Mouse (Mus musculus): ENCODE measurements at regions not wholly inside any gene's neighbourhood (a gene's known extent, or its start where the extent isn't known, plus 50 kb on each side); places are given as distances from the start of the nearest gene placed in this dataset.

- H3K36me3 ChIP-seq (ENCODE audit: insufficient read depth) = no peaks in the 10 kb centered on the region
- no peak for TF ChIP-seq CTCF (IDR thresholded peaks at IDR 0.05; ENCODE audit: low read depth)
- H3K4me1 ChIP-seq (ENCODE audit: insufficient read depth) = no peaks in the 10 kb centered on the region
- H3K4me3 ChIP-seq (ENCODE audit: low read depth, low read length) = no peak overlapping the region
- no peak overlapping the region for H3K27ac ChIP-seq (ENCODE audit: low read depth, low read length)
- H3K9me3 ChIP-seq (ENCODE audit: low read length) = no peaks in the 10 kb centered on the region
- no peak overlapping the region for H3K4me2 ChIP-seq (ENCODE audit: low read depth)
- ATAC-seq = peak; percentile 64; the same call in 1 of the 2 replicates
- no peaks in the 10 kb centered on the region for H3K27me3 ChIP-seq (ENCODE audit: insufficient read depth, low read length)
- H3K9ac ChIP-seq = no peak overlapping the region
- WGBS = 39% methylated on average over 3 of the region's 3 CpGs
- DNase-seq = no peak
These were observed 118.5 kb downstream of the Zfp395 start for GRCm38 (mm10) chr14:65476699-65477098.

GRCm38 (mm10) chr14:65479744-65480143, 121.6 kb downstream of the Zfp395 start:
- Histone ChIP-seq H3K27ac (ENCODE audit: low read depth, low read length) (no peak overlapping the region), H3K4me2 (ENCODE audit: low read depth) (no peak overlapping the region), H3K9me3 (ENCODE audit: low read length) (no peaks in the 10 kb centered on the region), H3K4me3 (ENCODE audit: low read depth, low read length) (no peak overlapping the region), H3K36me3 (ENCODE audit: insufficient read depth) (no peaks in the 10 kb centered on the region), H3K9ac (no peak overlapping the region), H3K4me1 (ENCODE audit: insufficient read depth) (no peaks in the 10 kb centered on the region), H3K27me3 (ENCODE audit: insufficient read depth, low read length) (no peaks in the 10 kb centered on the region)
- ATAC-seq (no peak), DNase-seq (no peak)
- TF ChIP-seq CTCF (IDR thresholded peaks at IDR 0.05; ENCODE audit: low read depth) = no peak
- 79% methylated on average over 5 of the region's 5 CpGs for WGBS

GRCm38 (mm10) chr14:65480398-65480797, 122.2 kb downstream of the Zfp395 start:
- H3K27me3 ChIP-seq (ENCODE audit: insufficient read depth, low read length) = no peaks in the 10 kb centered on the region
- no peak for DNase-seq
- TF ChIP-seq CTCF (IDR thresholded peaks at IDR 0.05; ENCODE audit: low read depth) = no peak
- 46% methylated on average over 6 of the region's 6 CpGs for WGBS
- H3K9ac ChIP-seq = no peak overlapping the region
- H3K36me3 ChIP-seq (ENCODE audit: insufficient read depth) = no peaks in the 10 kb centered on the region
- H3K4me1 ChIP-seq (ENCODE audit: insufficient read depth) = no peaks in the 10 kb centered on the region
- no peak overlapping the region for H3K4me3 ChIP-seq (ENCODE audit: low read depth, low read length)
- no peak overlapping the region for H3K4me2 ChIP-seq (ENCODE audit: low read depth)
- ATAC-seq = no peak
- no peaks in the 10 kb centered on the region for H3K9me3 ChIP-seq (ENCODE audit: low read length)
- H3K27ac ChIP-seq (ENCODE audit: low read depth, low read length) = no peak overlapping the region

Measured in forebrain, postnatal 0 days (tissue).